Mouse (Mus musculus) forebrain, postnatal 0 days (tissue): Measurements from ENCODE around the gene Rbfox3. TPM values are rescaled to one million over a fixed set of nuclear protein-coding genes. Genes with fewer than 3 reads are reported as not detected.

Source experiments
- ATAC-seq: fragments of 200-750 bp; cut with Nextera tagmentation; 2 replicates; pipeline ENCODE4 v1.8.0; 2017; ENCODE audit warnings: mild to moderate bottlenecking, moderate library complexity
- DNase-seq: peaks from one replicate; pipeline ENCODE4 v3.0.0-alpha.2; 2015
- H3K27ac ChIP-seq: fragments of 300-500 bp; sonication (generic); 2 replicates; pipeline ENCODE4 v1.5.1; 2014; ENCODE audit warnings: low read depth, mild to moderate bottlenecking, antibody characterized with exemption, low read length, moderate library complexity, mixed read lengths
- H3K27me3 ChIP-seq: fragments of 300-500 bp; sonication (generic); 2 replicates; pipeline ENCODE4 v1.6.1; 2014; ENCODE audit warnings: mild to moderate bottlenecking, low read length, mixed read lengths; ENCODE audit not compliant: insufficient read depth
- H3K36me3 ChIP-seq: fragments of 300-500 bp; sonication (generic); 2 replicates; pipeline ENCODE4 v1.6.1; 2014; ENCODE audit warnings: mild to moderate bottlenecking, moderate library complexity; ENCODE audit not compliant: insufficient read depth
- H3K4me1 ChIP-seq: fragments of 300-500 bp; sonication (generic); 2 replicates; pipeline ENCODE4 v1.6.1; 2014; ENCODE audit warnings: antibody characterized with exemption; ENCODE audit not compliant: insufficient read depth
- H3K4me2 ChIP-seq: fragments of 300-500 bp; sonication (generic); 2 replicates; pipeline ENCODE4 v1.6.1; 2014; ENCODE audit warnings: low read depth, mild to moderate bottlenecking, moderate library complexity
- H3K4me3 ChIP-seq: fragments of 300-500 bp; sonication (generic); 2 replicates; pipeline ENCODE4 v1.5.1; 2014; ENCODE audit warnings: low read depth, low read length, mixed read lengths
- H3K9ac ChIP-seq: fragments of 300-500 bp; sonication (generic); 2 replicates; pipeline ENCODE4 v1.6.1; 2014; ENCODE audit warnings: mild to moderate bottlenecking
- H3K9me3 ChIP-seq: fragments of 300-500 bp; sonication (generic); 2 replicates; pipeline ENCODE4 v1.6.1; 2016; ENCODE audit warnings: low read length
- CTCF ChIP-seq: sonication (generic); IDR thresholded peaks from 2 replicates; pipeline ENCODE4 v1.5.1; 2016; ENCODE audit warnings: antibody characterized with exemption, control low read depth, low read depth
- WGBS: fragments of 180-500 bp; shearing (Covaris S2); extraction: QIAGEN DNeasy Blood & Tissue Kit; methylation state at CpG from one replicate; pipeline ENCODE4 v1.1.7; 2014; 5-methylcytosine and 5-hydroxymethylcytosine counted together
- polyA plus RNA-seq: library from polyadenylated mRNA; unstranded; fragments of >200 nt; fragmentation: Nextera tagmentation; extraction: Ambion mirVana; gene quantifications from 2 replicates; pipeline ENCODE4 v1.2.1, GENCODE M21; 2015
- total RNA-seq: library from RNA; depleted of rRNA; stranded (reverse); fragments of >200 nt; gene quantifications from 2 replicates; pipeline ENCODE4 v1.2.3, GENCODE M21; 2014

Rbfox3 gene
- total and polyA plus RNA-seq, 2 experiments from 2014 or later = 37.3 to 82.3 TPM

GRCm38 (mm10) chr11:118496066-118496689 lies 415.2 kb downstream of the Rbfox3 start:
- Histone ChIP-seq H3K27me3 (no peaks in the 10 kb centered on the region), H3K4me3 (no peak overlapping the region), H3K36me3 (peaks cover 5% of the 10 kb centered on the region; the same call in 1 of the 2 replicates), H3K4me2 (no peak overlapping the region), H3K9me3 (no peaks in the 10 kb centered on the region), H3K27ac (no peak overlapping the region), H3K9ac (no peak overlapping the region), H3K4me1 (no peaks in the 10 kb centered on the region)
- DNase-seq (no peak), ATAC-seq (no peak)
- WGBS = 51% methylated on average over 20 of the region's 20 CpGs
- no peak for TF ChIP-seq CTCF

- Histone ChIP-seq H3K4me3 (no peak overlapping the region), H3K27ac (no peak overlapping the region), H3K4me1 (no peaks in the 10 kb centered on the region), H3K9me3 (no peaks in the 10 kb centered on the region), H3K36me3 (peaks cover 2% of the 10 kb centered on the region; the same call in 1 of the 2 replicates), H3K4me2 (no peak overlapping the region), H3K9ac (no peak overlapping the region), H3K27me3 (no peaks in the 10 kb centered on the region)
- no peak for TF ChIP-seq CTCF
- DNase-seq = no peak
- no peak for ATAC-seq
- 41% methylated on average over 5 of the region's 5 CpGs for WGBS
These were observed 416.3 kb downstream of the Rbfox3 start for GRCm38 (mm10) chr11:118495065-118495464.

- ATAC-seq (no peak), DNase-seq (no peak)
- H3K27ac ChIP-seq = no peak overlapping the region
- H3K4me1 ChIP-seq = no peaks in the 10 kb centered on the region
- no peaks in the 10 kb centered on the region for H3K9me3 ChIP-seq
- H3K4me2 ChIP-seq = no peak overlapping the region
- H3K27me3 ChIP-seq = no peaks in the 10 kb centered on the region
- no peak overlapping the region for H3K4me3 ChIP-seq
- 84% methylated on average over 12 of the region's 12 CpGs for WGBS
- H3K9ac ChIP-seq = no peak overlapping the region
- no peak for TF ChIP-seq CTCF
- H3K36me3 ChIP-seq = peaks cover 2% of the 10 kb centered on the region; the same call in 1 of the 2 replicates
These were observed 417.2 kb downstream of the Rbfox3 start for GRCm38 (mm10) chr11:118494001-118494737.

GRCm38 (mm10) chr11:118493458-118493857 lies 417.9 kb downstream of the Rbfox3 start:
- Histone ChIP-seq H3K4me3 (no peak overlapping the region), H3K27me3 (no peaks in the 10 kb centered on the region), H3K4me2 (no peak overlapping the region), H3K36me3 (peaks cover 2% of the 10 kb centered on the region; the same call in 1 of the 2 replicates), H3K27ac (no peak overlapping the region), H3K9ac (no peak overlapping the region), H3K4me1 (no peaks in the 10 kb centered on the region), H3K9me3 (no peaks in the 10 kb centered on the region)
- ATAC-seq (no peak), DNase-seq (no peak)
- 88% methylated on average over 2 of the region's 2 CpGs for WGBS
- no peak for TF ChIP-seq CTCF

GRCm38 (mm10) chr11:118491230-118491629 lies 420.2 kb downstream of the Rbfox3 start:
- no peak overlapping the region for H3K4me2 ChIP-seq
- WGBS = 89% methylated on average over 7 of the region's 7 CpGs
- TF ChIP-seq CTCF = no peak
- DNase-seq (no peak), ATAC-seq (no peak)
- no peaks in the 10 kb centered on the region for H3K27me3 ChIP-seq
- H3K9me3 ChIP-seq = no peaks in the 10 kb centered on the region
- H3K27ac ChIP-seq = no peak overlapping the region
- H3K9ac ChIP-seq = no peak overlapping the region
- no peaks in the 10 kb centered on the region for H3K4me1 ChIP-seq
- peaks cover 10% of the 10 kb centered on the region; the same call in 1 of the 2 replicates for H3K36me3 ChIP-seq
- H3K4me3 ChIP-seq = no peak overlapping the region

GRCm38 (mm10) chr11:118490566-118491218 lies 420.7 kb downstream of the Rbfox3 start:
- Histone ChIP-seq H3K4me1 (no peaks in the 10 kb centered on the region), H3K27me3 (no peaks in the 10 kb centered on the region), H3K27ac (no peak overlapping the region), H3K36me3 (peaks cover 10% of the 10 kb centered on the region; the same call in 1 of the 2 replicates), H3K4me2 (no peak overlapping the region), H3K9me3 (no peaks in the 10 kb centered on the region), H3K9ac (no peak overlapping the region), H3K4me3 (no peak overlapping the region)
- WGBS = 18% methylated on average over 22 of the region's 22 CpGs
- ATAC-seq = peak; percentile 50
- TF ChIP-seq CTCF = peak; percentile 79
- DNase-seq = peak; percentile 65

- no peak overlapping the region for H3K27ac ChIP-seq
- no peaks in the 10 kb centered on the region for H3K27me3 ChIP-seq
- no peak for DNase-seq
- no peak for TF ChIP-seq CTCF
- peak; percentile 25; the same call in 1 of the 2 replicates for ATAC-seq
- no peak overlapping the region for H3K4me2 ChIP-seq
- 64% methylated on average over 12 of the region's 12 CpGs for WGBS
- H3K9ac ChIP-seq = no peak overlapping the region
- no peaks in the 10 kb centered on the region for H3K9me3 ChIP-seq
- no peak overlapping the region for H3K4me3 ChIP-seq
- H3K36me3 ChIP-seq = peaks cover 7% of the 10 kb centered on the region; the same call in 1 of the 2 replicates
- no peaks in the 10 kb centered on the region for H3K4me1 ChIP-seq
These were observed 422.5 kb downstream of the Rbfox3 start for GRCm38 (mm10) chr11:118488907-118489270.
